ENCODE assay signal across 8 mouse cellular contexts in the genomic region with DNA sequence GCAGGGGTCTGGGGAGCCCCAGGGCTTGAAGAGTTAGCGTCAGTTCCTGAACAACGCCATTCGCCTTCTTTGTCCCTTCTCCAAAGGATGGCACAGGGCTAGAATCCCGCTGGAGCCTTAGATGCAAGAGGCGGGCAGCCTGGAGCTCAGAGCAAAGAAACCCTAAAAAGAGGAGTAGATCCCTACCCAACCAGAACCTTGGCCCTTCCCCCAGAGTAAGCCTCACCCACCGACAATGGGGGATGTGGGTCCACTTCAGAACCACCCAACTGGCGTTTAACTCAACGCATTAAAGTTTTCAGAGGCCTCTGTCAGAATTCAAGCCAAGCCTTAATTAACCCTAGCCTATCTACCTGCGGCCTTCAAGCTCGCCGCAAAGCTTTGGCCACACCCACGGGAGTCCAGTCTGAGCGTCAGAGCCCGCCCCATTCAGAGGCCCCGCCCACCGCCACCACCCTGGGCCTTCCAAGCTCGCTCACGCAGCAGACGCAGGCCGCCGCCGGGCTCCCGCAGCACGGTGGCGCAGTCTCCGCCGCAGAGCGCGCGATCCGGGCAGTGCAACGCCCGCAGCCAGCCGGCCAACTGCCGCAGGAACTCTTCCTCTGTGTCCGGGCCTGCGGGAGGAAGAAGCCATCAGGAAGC. TPM values are rescaled to one million over a fixed set of nuclear protein-coding genes. Genes with fewer than 3 reads are reported as not detected.
DNase-seq lines count a peak whose midpoint lies in the region; ATAC-seq lines count a peak whose summit lies in the region.

No protein-coding gene starts in this region.

- no peaks in the 10 kb centered on the region for H3K36me3 ChIP-seq in lung, embryonic 15.5 days

- peaks cover 26% of the 10 kb centered on the region for H3K27me3 ChIP-seq in lung, embryonic 15.5 days

- peak; percentile 86 for DNase-seq in MN1 (ENCODE audit: low spot score)
- peak; percentile 92 for DNase-seq in cerebellum, adult 8-10 months
- peak; percentile 70 for DNase-seq in forelimb bud, embryonic 11.5 days (ENCODE audit: low read depth, low spot score)
- peak; percentile 40 for DNase-seq in layer of hippocampus, adult 9-10 months (ENCODE audit: low spot score)
- DNase-seq in ovary, postnatal 14 days (ENCODE audit: low spot score) = peak; percentile 74
- peak; percentile 75 to 83 for DNase-seq in thymus, postnatal 10 days (ENCODE audit: low spot score in 2 of 2)

- H3K4me1 ChIP-seq in lung, embryonic 15.5 days = peaks cover 10% of the 10 kb centered on the region

- 7% methylated on average over 37 of the region's 37 CpGs for WGBS in lung, embryonic 15.5 days

- H3K9me3 ChIP-seq in lung, embryonic 15.5 days = no peaks in the 10 kb centered on the region; the same call in 1 of the 2 replicates

- peak overlapping the region; percentile 92 for H3K4me3 ChIP-seq in lung, embryonic 15.5 days

- H3K4me2 ChIP-seq in lung, embryonic 15.5 days = peak overlapping the region; percentile 99

- H3K27ac ChIP-seq in lung, embryonic 15.5 days = peak overlapping the region; percentile 91

- H3K9ac ChIP-seq in lung, embryonic 15.5 days = peak overlapping the region; percentile 85

- ATAC-seq in hematopoietic stem cell, adult 5-6 weeks (replicated peaks in 1 of 2; ENCODE audit: insufficient read depth in 1 of 2, low FRiP score in 2 of 2, low TSS enrichment in 1 of 2, low read depth in 1 of 2, poor library complexity in 2 of 2, severe bottlenecking in 2 of 2) = peak; percentile 66 to 79
- ATAC-seq in lung, embryonic 15.5 days (ENCODE audit: borderline replicate concordance, extremely low read depth, low FRiP score, low TSS enrichment) = peak; percentile 90

RNA-seq across cellular contexts. Expression of gene Fam98c, which starts 0.7 kb away (rescaled TPM):
- total RNA-seq in hematopoietic stem cell, adult 5-6 weeks (2017) = 26.5 and 29.1 TPM in 2 replicates
- 17.7 and 19.3 TPM in 2 replicates for polyA plus RNA-seq in lung, embryonic 15.5 days (2015; fragmentation: Nextera tagmentation; extraction: Ambion mirVana)

RNA-seq across cellular contexts. Expression of gene Ggn, which starts 14.7 kb away (rescaled TPM):
- total RNA-seq in hematopoietic stem cell, adult 5-6 weeks (2017) = 0.63 and 1.5 TPM in 2 replicates
- polyA plus RNA-seq in lung, embryonic 15.5 days (2015; fragmentation: Nextera tagmentation; extraction: Ambion mirVana) = 0.34 and 0.74 TPM in 2 replicates

RNA-seq across cellular contexts. Expression of gene Spred3, which starts 14.9 kb away (rescaled TPM):
- total RNA-seq in hematopoietic stem cell, adult 5-6 weeks (2017) = 5.3 and 5.6 TPM in 2 replicates
- 1.4 and 2.3 TPM in 2 replicates for polyA plus RNA-seq in lung, embryonic 15.5 days (2015; fragmentation: Nextera tagmentation; extraction: Ambion mirVana)

RNA-seq across cellular contexts. Expression of gene Rasgrp4, which starts 20.7 kb away (rescaled TPM):
- 1.9 and 8.8 TPM in 2 replicates for total RNA-seq in hematopoietic stem cell, adult 5-6 weeks (2017)
- polyA plus RNA-seq in lung, embryonic 15.5 days (2015; fragmentation: Nextera tagmentation; extraction: Ambion mirVana) = 1.1 and 1.7 TPM in 2 replicates

RNA-seq across cellular contexts. Expression of gene Psmd8, which starts 25.2 kb away (rescaled TPM):
- total RNA-seq in hematopoietic stem cell, adult 5-6 weeks (2017) = 141 and 144 TPM in 2 replicates
- polyA plus RNA-seq in lung, embryonic 15.5 days (2015; fragmentation: Nextera tagmentation; extraction: Ambion mirVana) = 267 and 270 TPM in 2 replicates

Comparison
In these comparisons a context has a peak if more than half of its experiments do, and no peak if none do; other contexts are left out.
1. Peak in every context shown above with its lines: DNase-seq, ATAC-seq, H3K4me3 ChIP-seq and H3K27ac ChIP-seq.
2. DNase-seq: peak in every context shown above with its lines; median percentile 92 in cerebellum, adult 8-10 months; 86 in MN1; 79 in thymus, postnatal 10 days; 74 in ovary, postnatal 14 days; 70 in forelimb bud, embryonic 11.5 days; 40 in layer of hippocampus, adult 9-10 months.